Mouse (Mus musculus) heart, embryonic 16.5 days (tissue): ENCODE results near the gene Thoc6. TPM values are rescaled to one million over a fixed set of nuclear protein-coding genes. Genes with fewer than 3 reads are reported as not detected.

Experiments used
- ATAC-seq: fragments of 200-750 bp; cut with Nextera tagmentation; replicated peaks from 2 replicates; pipeline ENCODE4 v1.8.0; 2017; ENCODE audit warnings: moderate number of reproducible peaks; ENCODE audit not compliant: insufficient read depth, low FRiP score; ENCODE audit errors: extremely low read depth
- H3K27ac ChIP-seq: fragments of 300-500 bp; sonication (generic); 2 replicates; pipeline ENCODE4 v1.5.1; 2014; ENCODE audit warnings: mild to moderate bottlenecking, low read length, control low read depth, moderate library complexity
- H3K27me3 ChIP-seq: fragments of 300-500 bp; sonication (generic); 2 replicates; pipeline ENCODE4 v1.6.1; 2014; ENCODE audit warnings: low read length, mixed read lengths; ENCODE audit not compliant: control insufficient read depth, insufficient read depth
- H3K36me3 ChIP-seq: fragments of 300-500 bp; sonication (generic); 2 replicates; pipeline ENCODE4 v1.6.1; 2014; ENCODE audit not compliant: control insufficient read depth, insufficient read depth
- H3K4me1 ChIP-seq: fragments of 300-500 bp; sonication (generic); 2 replicates; pipeline ENCODE4 v1.6.1; 2014; ENCODE audit warnings: low read length, mixed read lengths; ENCODE audit not compliant: control insufficient read depth, insufficient read depth
- H3K4me2 ChIP-seq: fragments of 300-500 bp; sonication (generic); 2 replicates; pipeline ENCODE4 v1.6.1; 2014; ENCODE audit warnings: low read depth, mild to moderate bottlenecking, control low read depth, low read length
- H3K4me3 ChIP-seq: fragments of 300-500 bp; sonication (generic); 2 replicates; pipeline ENCODE4 v1.5.1; 2014; ENCODE audit warnings: mild to moderate bottlenecking, control low read depth, low read length
- H3K9ac ChIP-seq: fragments of 300-500 bp; sonication (generic); 2 replicates; pipeline ENCODE4 v1.6.1; 2014; ENCODE audit warnings: low read length, control low read depth
- H3K9me3 ChIP-seq: fragments of 300-500 bp; sonication (generic); replicated peaks from 2 replicates; pipeline ENCODE4 v1.6.1; 2016; ENCODE audit warnings: low read length; ENCODE audit not compliant: control insufficient read depth
- WGBS: fragments of 180-500 bp; shearing (Covaris S2); extraction: QIAGEN DNeasy Blood & Tissue Kit; methylation state at CpG from one replicate; pipeline ENCODE4 v1.1.7; 2014; 5-methylcytosine and 5-hydroxymethylcytosine counted together
- polyA plus RNA-seq: library from polyadenylated mRNA; unstranded; fragments of >200 nt; fragmentation: Nextera tagmentation; extraction: Ambion mirVana; gene quantifications from 2 replicates; pipeline ENCODE4 v1.2.1, GENCODE M21; 2015

Gene Thoc6
- polyA plus RNA-seq, 1 experiment from 2014 or later, result 38.7 TPM

DNA sequence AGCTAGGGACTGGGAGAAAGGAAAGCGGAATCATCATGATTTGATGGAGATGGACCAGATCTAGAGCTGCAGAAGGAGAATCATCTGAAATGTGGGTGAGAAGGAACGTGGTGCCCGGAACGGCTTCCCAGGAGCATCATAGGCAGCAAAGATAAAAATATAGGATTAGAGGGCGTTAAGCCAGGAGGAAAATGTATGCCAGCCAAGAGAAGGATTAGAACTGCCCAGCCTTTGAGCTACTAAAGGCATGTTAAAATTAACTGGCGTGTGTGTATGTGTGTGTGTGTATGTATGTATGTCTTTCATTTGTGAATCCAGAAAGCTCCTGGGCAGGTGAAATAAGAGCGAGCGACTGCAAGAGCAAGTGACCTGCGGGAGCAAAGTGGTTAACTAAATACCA lies 29.6 kb upstream of the Thoc6 start:
- Histone ChIP-seq H3K27ac (no peak overlapping the region), H3K27me3 (peaks cover 25% of the 10 kb centered on the region)
- WGBS, result 76% methylated on average over 9 of the region's 9 CpGs

DNA sequence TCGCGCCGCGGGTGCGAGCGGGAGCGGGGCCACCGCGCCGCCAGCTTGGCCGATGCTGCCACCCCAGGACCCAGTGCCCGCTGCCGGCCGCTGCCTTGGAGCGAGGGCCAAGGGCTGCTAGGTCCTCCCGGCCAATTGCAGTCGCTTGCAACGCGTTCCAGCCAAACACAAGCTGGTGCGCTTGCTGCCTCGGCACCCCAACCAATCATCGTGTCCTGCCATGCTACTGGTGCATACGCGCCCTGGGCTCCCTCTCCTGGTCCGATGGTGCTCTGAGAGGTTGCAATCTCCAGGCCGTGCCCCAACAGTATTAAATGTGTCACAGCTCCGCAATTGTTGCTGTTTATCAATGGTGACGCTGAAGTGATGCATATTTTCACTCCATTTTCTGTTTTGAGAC lies 26.4 kb upstream of the Thoc6 start:
- no peaks in the 10 kb centered on the region for H3K9me3 ChIP-seq
- ATAC-seq, result peak; percentile 97
- H3K4me3 ChIP-seq, result peak overlapping the region; percentile 70
- H3K27me3 ChIP-seq, result peaks cover 28% of the 10 kb centered on the region
- 1% methylated on average over 28 of the region's 28 CpGs for WGBS
- H3K9ac ChIP-seq, result peak overlapping the region; percentile 72
- H3K27ac ChIP-seq, result no peak overlapping the region
- H3K4me2 ChIP-seq, result peak overlapping the region; percentile 100
- no peaks in the 10 kb centered on the region for H3K36me3 ChIP-seq
- peaks cover 8% of the 10 kb centered on the region; the same call in 1 of the 2 replicates for H3K4me1 ChIP-seq

More for the DNA sequence above, 29.6 kb upstream of the Thoc6 start:
- H3K4me1 ChIP-seq, result peaks cover 8% of the 10 kb centered on the region; the same call in 1 of the 2 replicates
- H3K36me3 ChIP-seq, result no peaks in the 10 kb centered on the region
- H3K9me3 ChIP-seq, result no peaks in the 10 kb centered on the region
- ATAC-seq, result no peak
- H3K4me2 ChIP-seq, result no peak overlapping the region
- no peak overlapping the region for H3K4me3 ChIP-seq
- H3K9ac ChIP-seq, result no peak overlapping the region

DNA sequence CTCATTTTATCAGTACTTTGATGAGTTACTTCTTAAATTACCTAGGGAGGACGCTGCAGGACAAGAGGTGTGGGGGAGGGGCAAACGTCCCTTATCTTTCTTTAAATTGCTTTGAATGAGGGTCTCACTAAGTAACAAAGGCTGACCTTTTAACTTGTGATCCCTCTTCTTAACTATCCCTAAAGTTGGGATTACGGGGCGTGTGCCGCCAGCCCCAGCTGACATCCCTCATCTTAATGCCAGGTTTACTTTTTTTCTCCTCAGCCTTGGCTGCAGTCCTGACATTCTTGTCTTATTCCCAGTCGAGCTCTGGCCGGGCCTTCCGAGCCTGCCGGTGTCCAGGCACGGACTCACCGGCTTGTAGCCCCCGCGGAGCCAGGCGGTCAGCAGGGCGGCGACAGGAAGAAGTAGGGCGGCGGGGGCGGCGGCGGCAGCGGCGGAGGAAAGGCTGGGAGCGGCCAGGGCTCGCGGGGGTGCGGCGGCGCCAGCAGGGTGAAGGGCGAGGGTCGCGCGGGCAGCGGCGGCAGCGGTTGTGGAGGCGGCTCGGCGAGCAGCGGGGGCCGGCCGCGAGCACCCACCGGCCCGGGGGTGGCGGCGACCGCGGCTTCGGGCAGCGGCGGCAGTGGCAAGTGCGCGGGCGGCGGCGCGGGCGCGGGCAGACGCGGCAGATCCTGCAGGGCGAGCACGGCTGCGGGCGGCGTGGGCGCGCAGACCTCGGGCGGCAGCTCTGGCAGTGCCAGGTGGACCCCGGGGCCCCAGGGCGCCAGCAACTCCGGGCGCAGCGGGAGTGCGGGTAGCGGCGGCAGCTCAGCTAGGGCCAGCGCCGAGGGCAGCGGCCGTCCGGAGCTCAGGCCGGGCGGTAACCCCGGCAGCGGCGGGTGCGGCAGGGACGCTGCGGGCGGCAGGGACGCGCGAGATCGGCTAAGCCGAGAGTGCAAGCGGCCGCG lies 25.7 kb upstream of the Thoc6 start:
- no peaks in the 10 kb centered on the region for H3K9me3 ChIP-seq
- no peak overlapping the region for H3K27ac ChIP-seq
- H3K4me3 ChIP-seq, result peak overlapping the region; percentile 70
- no peaks in the 10 kb centered on the region for H3K36me3 ChIP-seq
- H3K4me1 ChIP-seq, result peaks cover 8% of the 10 kb centered on the region; the same call in 1 of the 2 replicates
- H3K9ac ChIP-seq, result peak overlapping the region; percentile 72
- peak overlapping the region; percentile 100 for H3K4me2 ChIP-seq
- under 1% methylated on average over 77 of the region's 101 CpGs for WGBS
- H3K27me3 ChIP-seq, result peaks cover 25% of the 10 kb centered on the region
- 0 out of 2 replicates have a peak, but pooled peaks have one; percentile 4 for ATAC-seq

GRCm38 (mm10) chr17:23695801-23696200 lies 22.1 kb upstream of the Thoc6 start:
- no peaks in the 10 kb centered on the region for H3K36me3 ChIP-seq
- no peak for ATAC-seq
- H3K9me3 ChIP-seq, result no peaks in the 10 kb centered on the region
- peaks cover 8% of the 10 kb centered on the region; the same call in 1 of the 2 replicates for H3K4me1 ChIP-seq
- H3K9ac ChIP-seq, result no peak overlapping the region
- H3K27ac ChIP-seq, result no peak overlapping the region
- no peak overlapping the region for H3K4me3 ChIP-seq
- no peak overlapping the region for H3K4me2 ChIP-seq
- H3K27me3 ChIP-seq, result peaks cover 23% of the 10 kb centered on the region
- WGBS, result 28% methylated on average over 3 of the region's 3 CpGs

GRCm38 (mm10) chr17:23694491-23694890 lies 20.8 kb upstream of the Thoc6 start:
- ATAC-seq, result no peak
- no peak overlapping the region for H3K9ac ChIP-seq
- 33% methylated on average over 1 of the region's 1 CpGs for WGBS
- no peaks in the 10 kb centered on the region for H3K36me3 ChIP-seq
- no peak overlapping the region for H3K27ac ChIP-seq
- H3K9me3 ChIP-seq, result no peaks in the 10 kb centered on the region
- H3K27me3 ChIP-seq, result peaks cover 21% of the 10 kb centered on the region
- H3K4me1 ChIP-seq, result peaks cover 5% of the 10 kb centered on the region; the same call in 1 of the 2 replicates
- H3K4me2 ChIP-seq, result no peak overlapping the region
- H3K4me3 ChIP-seq, result no peak overlapping the region

GRCm38 (mm10) chr17:23683856-23684672 lies 10.4 kb upstream of the Thoc6 start, which contains the start of gene Cldn9:
Cldn9 (minus strand) TSS chr17:23684026.
- Histone ChIP-seq H3K9me3 (no peaks in the 10 kb centered on the region), H3K4me1 (0 out of 2 replicates have a peak, but pooled peaks cover 3% of the 10 kb centered on the region), H3K9ac (no peak within 1 kb of the TSS), H3K27ac (no peak within 1 kb of the TSS), H3K4me2 (no peak within 1 kb of the TSS), H3K4me3 (no peak within 1 kb of the TSS), H3K36me3 (no peaks in the 10 kb centered on the region), H3K27me3 (peaks cover 49% of the 10 kb centered on the region)
- no peak for ATAC-seq
- 30% methylated on average over 15 of the region's 15 CpGs for WGBS

- H3K27me3 ChIP-seq, result peaks cover 55% of the 10 kb centered on the region
- no peak for ATAC-seq
- no peak overlapping the region for H3K4me2 ChIP-seq
Measured at GRCm38 (mm10) chr17:23683226-23683625, 9.5 kb upstream of the Thoc6 start.

GRCm38 (mm10) chr17:23682530-23682929 lies 8.8 kb upstream of the Thoc6 start:
- no peak for ATAC-seq
- no peak overlapping the region for H3K27ac ChIP-seq
- H3K4me1 ChIP-seq, result peaks cover 6% of the 10 kb centered on the region; the same call in 1 of the 2 replicates
- no peak overlapping the region for H3K4me2 ChIP-seq
- H3K4me3 ChIP-seq, result no peak overlapping the region
- WGBS, result 58% methylated on average over 3 of the region's 3 CpGs
- no peak overlapping the region for H3K9ac ChIP-seq
- peaks cover 58% of the 10 kb centered on the region for H3K27me3 ChIP-seq
- H3K36me3 ChIP-seq, result no peaks in the 10 kb centered on the region
- no peaks in the 10 kb centered on the region for H3K9me3 ChIP-seq

More at GRCm38 (mm10) chr17:23683226-23683625, 9.5 kb upstream of the Thoc6 start:
- 17% methylated on average over 15 of the region's 15 CpGs for WGBS
- Histone ChIP-seq H3K4me1 (0 out of 2 replicates have a peak, but pooled peaks cover 3% of the 10 kb centered on the region), H3K9ac (no peak overlapping the region), H3K4me3 (no peak overlapping the region), H3K27ac (no peak overlapping the region), H3K36me3 (no peaks in the 10 kb centered on the region), H3K9me3 (no peaks in the 10 kb centered on the region)
